Mouse (Mus musculus) small intestine, adult 2 months (tissue): ENCODE measurements around the gene Ubxn10.

Experiments used
- CTCF ChIP-seq: fragments of 200-500 bp; IDR thresholded peaks from 2 replicates; pipeline ENCODE4 v1.5.1; 2012; ENCODE audit warnings: low read depth, mild to moderate bottlenecking, control low read depth, inconsistent platforms, low read length, moderate library complexity, mixed read lengths; ENCODE audit not compliant: insufficient replicate concordance, insufficient read length; ENCODE audit errors: extremely low read depth
- POLR2A ChIP-seq: fragments of 200-500 bp; IDR thresholded peaks from 2 replicates; pipeline ENCODE4 v1.6.1; 2012; ENCODE audit warnings: low read depth, mild to moderate bottlenecking, control low read depth, inconsistent platforms, low read length, moderate library complexity

GRCm38 (mm10) chr4:138696720-138697119, 40.2 kb downstream of the Ubxn10 start:
- TF ChIP-seq POLR2A (no peak), CTCF (no peak)
